Mouse (Mus musculus) gastrocnemius, adult 2 months (tissue): Measurements from ENCODE around the gene Ubl7. TPM values are rescaled to one million over a fixed set of nuclear protein-coding genes. Genes with fewer than 3 reads are reported as not detected.

ENCODE experiments used
- DNase-seq: peaks from one replicate; pipeline ENCODE4 v3.0.0; 2022
- H3K27ac ChIP-seq: fragments of 200-600 bp; 2 replicates; pipeline ENCODE4 v1.8.1; 2022; ENCODE audit warnings: mild to moderate bottlenecking
- H3K4me3 ChIP-seq: fragments of 200-600 bp; 2 replicates; pipeline ENCODE4 v1.8.1; 2022; ENCODE audit warnings: mild to moderate bottlenecking, moderate library complexity
- CTCF ChIP-seq: fragments of 200-600 bp; IDR thresholded peaks from 2 replicates; pipeline ENCODE4 v1.8.1; 2022; ENCODE audit warnings: antibody characterized with exemption, mild to moderate bottlenecking, moderate library complexity
- intact Hi-C: fragments of 180-260 bp; cut with DNase I; formaldehyde crosslinking; loops from one replicate; pipeline ENCODE4 v1.15.1; 2025
- total RNA-seq, 2 experiments: library from RNA; stranded (reverse); gene quantifications; 2 replicates each; pipeline ENCODE4 v1.2.3; 2021

The Ubl7 gene
- total RNA-seq, 2 experiments from 2014 or later, result 81.3 to 82.1 TPM

GRCm38 (mm10) chr9:57883413-57883812 is 27.4 kb upstream of the Ubl7 start:
- Histone ChIP-seq H3K27ac (no peak overlapping the region), H3K4me3 (no peak overlapping the region)
- no peak for DNase-seq
- intact Hi-C loops, result no loop called here
- TF ChIP-seq CTCF, result no peak

DNA sequence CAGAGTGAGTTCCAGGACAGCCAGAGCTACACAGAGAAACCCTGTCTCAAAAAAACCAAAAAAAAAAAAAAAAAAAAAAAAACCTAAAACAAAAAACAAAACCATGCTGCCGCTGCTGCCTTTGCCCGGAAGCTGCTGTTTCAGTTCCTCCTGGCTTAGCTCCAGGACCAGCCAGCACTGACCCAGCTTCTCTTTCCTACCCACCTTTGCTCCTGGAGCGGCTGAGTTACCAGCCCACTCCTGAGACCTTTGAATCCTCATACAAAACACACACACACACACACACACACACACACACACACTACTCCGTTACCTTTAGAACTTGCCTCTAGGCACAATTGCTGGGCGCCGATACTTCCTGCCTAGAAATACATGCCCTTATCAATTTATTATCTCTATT is 22.7 kb upstream of the Ubl7 start:
- no peak overlapping the region for H3K4me3 ChIP-seq
- no peak overlapping the region for H3K27ac ChIP-seq
- no peak for DNase-seq
- TF ChIP-seq CTCF, result no peak
- intact Hi-C loops, result no loop called here

- intact Hi-C loops, result no loop called here
- H3K27ac ChIP-seq, result no peak overlapping the region
- H3K4me3 ChIP-seq, result no peak overlapping the region
- no peak for TF ChIP-seq CTCF
- DNase-seq, result no peak
These were observed 10.3 kb upstream of the Ubl7 start for GRCm38 (mm10) chr9:57900478-57900877.

DNA sequence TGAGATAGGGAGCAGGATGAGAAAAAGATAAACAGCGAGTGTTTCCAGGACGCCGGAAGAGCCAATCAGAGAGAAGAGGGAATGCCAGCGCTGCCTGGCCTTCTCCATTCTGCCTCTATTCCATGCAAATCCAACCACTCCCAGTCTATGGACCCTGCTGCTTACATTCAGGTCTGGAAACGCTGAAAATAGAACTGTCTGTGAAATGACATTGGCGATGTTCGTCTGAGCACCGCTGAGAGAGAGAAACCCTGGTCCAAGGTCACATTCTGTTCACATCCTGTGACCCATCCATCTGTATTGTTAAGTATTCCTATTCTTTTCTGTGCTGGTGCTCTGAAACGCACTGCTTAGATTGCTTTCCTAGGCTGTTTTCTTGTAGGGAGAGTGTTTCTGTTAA is 9.6 kb upstream of the Ubl7 start:
- intact Hi-C loops, result no loop called here
- Histone ChIP-seq H3K4me3 (no peak overlapping the region), H3K27ac (no peak overlapping the region)
- TF ChIP-seq CTCF, result no peak
- no peak for DNase-seq

DNA sequence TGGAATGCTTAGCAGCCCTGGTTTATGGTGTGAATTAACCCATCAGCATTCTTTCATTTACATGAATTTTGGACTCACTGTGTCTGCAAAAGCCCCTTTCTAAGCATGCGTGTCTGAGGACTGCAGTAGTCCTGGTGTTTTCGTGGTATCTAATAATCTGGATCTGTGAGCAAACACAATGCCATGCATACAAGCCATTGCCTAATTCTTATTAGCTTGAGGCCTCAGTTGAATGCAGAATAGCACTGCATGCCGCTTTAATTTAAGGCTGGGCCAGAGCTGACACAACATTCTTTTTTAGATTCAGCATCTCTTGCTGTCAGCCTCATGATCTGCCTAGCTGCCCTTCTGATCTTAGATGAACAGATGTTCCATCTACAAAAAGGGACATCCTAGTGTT is 9.2 kb upstream of the Ubl7 start:
- Histone ChIP-seq H3K27ac (no peak overlapping the region), H3K4me3 (no peak overlapping the region)
- intact Hi-C loops, result no loop called here
- TF ChIP-seq CTCF, result no peak
- DNase-seq, result no peak

GRCm38 (mm10) chr9:57902132-57902531 is 8.6 kb upstream of the Ubl7 start:
- no peak for TF ChIP-seq CTCF
- H3K27ac ChIP-seq, result no peak overlapping the region
- intact Hi-C loops, result no loop called here
- DNase-seq, result no peak
- H3K4me3 ChIP-seq, result no peak overlapping the region

DNA sequence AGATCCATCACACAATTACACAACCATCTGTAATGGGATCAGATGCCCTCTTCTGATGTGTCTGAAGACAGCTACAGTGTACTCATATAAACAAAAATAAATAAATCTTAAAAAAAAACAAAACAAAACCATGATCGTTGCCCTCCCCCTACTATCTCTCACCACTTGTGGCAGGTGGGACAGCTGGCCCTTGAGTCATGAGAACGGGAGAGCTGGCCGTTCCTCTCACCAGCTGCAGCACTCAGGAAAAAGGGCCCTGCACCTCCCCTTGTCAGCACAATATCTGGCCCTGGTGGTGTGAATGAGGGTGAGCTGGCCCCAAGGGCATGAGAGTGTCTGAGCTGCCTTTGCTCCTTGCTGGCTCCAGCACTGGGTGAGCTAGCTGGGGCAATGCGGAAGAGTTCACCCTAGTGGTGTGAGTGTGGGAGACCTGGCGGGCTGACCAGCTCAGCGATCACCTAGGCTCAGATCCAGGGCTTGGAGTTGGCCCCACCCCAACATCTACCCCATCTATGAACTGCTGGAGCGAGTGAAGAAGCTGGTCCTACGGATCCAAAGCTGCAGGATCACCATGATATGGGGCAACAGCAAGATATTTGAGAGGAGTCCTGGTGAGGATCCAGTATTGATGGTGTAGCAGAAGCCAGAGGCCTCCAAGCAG is 7.1 kb upstream of the Ubl7 start:
- intact Hi-C loops, result no loop called here
- no peak for DNase-seq
- no peak overlapping the region for H3K4me3 ChIP-seq
- TF ChIP-seq CTCF, result no peak
- no peak overlapping the region for H3K27ac ChIP-seq

- no peak for DNase-seq
- H3K4me3 ChIP-seq, result no peak overlapping the region
- intact Hi-C loops, result no loop called here
- no peak overlapping the region for H3K27ac ChIP-seq
- TF ChIP-seq CTCF, result no peak
These were observed 6.5 kb upstream of the Ubl7 start for GRCm38 (mm10) chr9:57904250-57904644.

- no peak for DNase-seq
- intact Hi-C loops, result no loop called here
- no peak overlapping the region for H3K27ac ChIP-seq
- TF ChIP-seq CTCF, result no peak
- H3K4me3 ChIP-seq, result no peak overlapping the region
These were observed 3.6 kb upstream of the Ubl7 start for GRCm38 (mm10) chr9:57907206-57907605.

GRCm38 (mm10) chr9:57912571-57912970 is 1.8 kb downstream of the Ubl7 start:
- H3K4me3 ChIP-seq, result no peak overlapping the region
- no peak overlapping the region for H3K27ac ChIP-seq
- TF ChIP-seq CTCF, result no peak
- DNase-seq, result no peak
- intact Hi-C loops, result loop anchor here (5.0 kb wide), 1 partner anchor 145 kb away; the partner anchor contains the start of gene Clk3

GRCm38 (mm10) chr9:57921491-57922060 is 10.8 kb downstream of the Ubl7 start:
- no peak for TF ChIP-seq CTCF

GRCm38 (mm10) chr9:57922381-57922780 is 11.6 kb downstream of the Ubl7 start:
- intact Hi-C loops, result no loop called here
- H3K27ac ChIP-seq, result no peak overlapping the region
- no peak for DNase-seq
- no peak for TF ChIP-seq CTCF
- H3K4me3 ChIP-seq, result no peak overlapping the region

More at GRCm38 (mm10) chr9:57921491-57922060, 10.8 kb downstream of the Ubl7 start:
- DNase-seq, result no peak
- no peak overlapping the region for H3K27ac ChIP-seq
- intact Hi-C loops, result no loop called here
- no peak overlapping the region for H3K4me3 ChIP-seq

DNA sequence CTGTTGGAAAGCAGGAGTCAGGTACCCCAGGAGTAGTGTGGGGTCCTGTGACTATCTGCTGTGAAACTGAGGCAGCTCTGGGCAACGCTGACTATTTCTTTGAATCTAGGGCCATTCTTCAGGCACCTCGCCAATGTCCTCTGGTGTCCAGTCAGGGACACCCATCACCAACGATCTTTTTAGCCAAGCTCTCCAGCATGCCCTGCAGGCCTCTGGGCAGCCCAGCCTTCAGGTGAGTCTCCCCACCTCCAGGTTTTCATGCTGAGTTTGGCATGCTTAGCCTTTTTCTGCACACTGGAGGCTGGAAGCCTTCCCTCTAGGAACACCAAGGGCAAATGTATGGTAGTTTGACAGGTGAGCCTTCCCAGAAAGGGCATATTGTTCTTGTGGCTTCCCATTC is 12.3 kb downstream of the Ubl7 start:
- TF ChIP-seq CTCF, result no peak
- H3K27ac ChIP-seq, result no peak overlapping the region
- intact Hi-C loops, result no loop called here

DNA sequence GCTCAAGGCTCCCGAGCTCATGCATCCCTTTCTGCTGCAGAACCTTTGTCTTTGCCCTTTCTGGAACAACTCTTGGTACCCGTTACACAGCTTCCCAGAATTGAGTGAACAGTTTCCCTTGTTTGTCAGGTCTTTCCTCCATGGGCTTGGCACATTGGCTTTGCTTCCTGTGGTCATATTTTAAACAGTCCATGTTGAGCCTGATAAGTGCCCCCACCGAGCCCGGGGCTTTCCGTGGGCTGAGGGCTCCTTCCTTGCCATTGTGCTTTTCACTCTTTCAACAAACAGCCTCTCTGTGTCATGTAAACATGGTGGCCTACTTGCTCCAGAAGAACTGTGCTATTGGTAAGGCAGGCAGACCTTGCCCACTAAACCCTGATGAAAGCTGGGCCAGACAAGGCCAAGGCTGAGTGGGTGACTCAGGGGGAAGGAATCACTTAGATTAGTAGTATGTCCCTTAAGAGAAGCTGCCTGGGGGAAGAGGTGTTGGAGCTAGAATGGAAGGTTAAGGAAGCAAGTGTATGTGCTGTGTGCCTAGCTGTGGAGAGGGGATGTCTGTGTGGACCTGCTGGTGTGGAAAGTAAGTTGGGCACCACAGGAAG is 20.5 kb downstream of the Ubl7 start:
- H3K4me3 ChIP-seq, result no peak overlapping the region
- H3K27ac ChIP-seq, result no peak overlapping the region
- intact Hi-C loops, result no loop called here
- no peak for TF ChIP-seq CTCF
- DNase-seq, result no peak

More for the DNA sequence above, 12.3 kb downstream of the Ubl7 start:
- no peak overlapping the region for H3K4me3 ChIP-seq
- DNase-seq, result no peak
